Mouse (Mus musculus): Measurements from ENCODE around the gene Sval3. TPM values are rescaled to one million over a fixed set of nuclear protein-coding genes. Genes with fewer than 3 reads are reported as not detected.

Sval3 gene
- polyA plus RNA-seq (2012; rRNA removed; ENCODE audit: low replicate concordance), result not detected in 2 replicates

GRCm38 (mm10) chr6:41967840-41968239 lies at the start of gene Sval3:
Gene Sval3, plus strand, starts transcription at chr6:41968140.

GRCm38 (mm10) chr6:41951330-41951729 lies 16.6 kb upstream of the Sval3 start, which contains the start of gene Sval1:
Gene Sval1, plus strand, starts transcription at chr6:41951630.

Other genes starting within 250 kb of the Sval3 start
- not detected in 2 replicates for gene Olfr459, start 193.0 kb upstream of the Sval3 start, polyA plus RNA-seq (2012; rRNA removed; ENCODE audit: low replicate concordance)
- gene Pip, start 120.6 kb upstream of the Sval3 start, polyA plus RNA-seq (2012; rRNA removed; ENCODE audit: low replicate concordance), result not detected in 2 replicates
- gene Sval2, start 115.2 kb upstream of the Sval3 start, polyA plus RNA-seq (2012; rRNA removed; ENCODE audit: low replicate concordance), result not detected in 2 replicates
- gene Sval1, start 16.5 kb upstream of the Sval3 start, polyA plus RNA-seq (2012; rRNA removed; ENCODE audit: low replicate concordance), result not detected in 2 replicates
- 0.43 TPM in 1 of 2 replicates, not detected in the other for gene Sva, start 70.3 kb downstream of the Sval3 start, polyA plus RNA-seq (2012; rRNA removed; ENCODE audit: low replicate concordance)
- gene Tas2r139, start 172.8 kb downstream of the Sval3 start, polyA plus RNA-seq (2012; rRNA removed; ENCODE audit: low replicate concordance), result not detected in 2 replicates
- gene Tas2r144, start 247.2 kb downstream of the Sval3 start, polyA plus RNA-seq (2012; rRNA removed; ENCODE audit: low replicate concordance), result not detected in 2 replicates

Data from subcutaneous adipose tissue, adult 2 months (tissue).